Mouse (Mus musculus) activated CD4-positive, CD25-positive, alpha-beta regulatory T cell (primary cell): ENCODE results near the gene Ly75. TPM values are rescaled to one million over a fixed set of nuclear protein-coding genes. Genes with fewer than 3 reads are reported as not detected.

Source experiments
- polyA plus RNA-seq, 2 experiments: library from polyadenylated mRNA; unstranded; fragments of 100-300 nt; shearing (Covaris generic); gene quantifications; one replicate each; pipeline ENCODE4 v1.2.1; 2017

The Ly75 gene
- 10 to 100 TPM; 26.5 to 32.2 TPM for polyA plus RNA-seq

DNA sequence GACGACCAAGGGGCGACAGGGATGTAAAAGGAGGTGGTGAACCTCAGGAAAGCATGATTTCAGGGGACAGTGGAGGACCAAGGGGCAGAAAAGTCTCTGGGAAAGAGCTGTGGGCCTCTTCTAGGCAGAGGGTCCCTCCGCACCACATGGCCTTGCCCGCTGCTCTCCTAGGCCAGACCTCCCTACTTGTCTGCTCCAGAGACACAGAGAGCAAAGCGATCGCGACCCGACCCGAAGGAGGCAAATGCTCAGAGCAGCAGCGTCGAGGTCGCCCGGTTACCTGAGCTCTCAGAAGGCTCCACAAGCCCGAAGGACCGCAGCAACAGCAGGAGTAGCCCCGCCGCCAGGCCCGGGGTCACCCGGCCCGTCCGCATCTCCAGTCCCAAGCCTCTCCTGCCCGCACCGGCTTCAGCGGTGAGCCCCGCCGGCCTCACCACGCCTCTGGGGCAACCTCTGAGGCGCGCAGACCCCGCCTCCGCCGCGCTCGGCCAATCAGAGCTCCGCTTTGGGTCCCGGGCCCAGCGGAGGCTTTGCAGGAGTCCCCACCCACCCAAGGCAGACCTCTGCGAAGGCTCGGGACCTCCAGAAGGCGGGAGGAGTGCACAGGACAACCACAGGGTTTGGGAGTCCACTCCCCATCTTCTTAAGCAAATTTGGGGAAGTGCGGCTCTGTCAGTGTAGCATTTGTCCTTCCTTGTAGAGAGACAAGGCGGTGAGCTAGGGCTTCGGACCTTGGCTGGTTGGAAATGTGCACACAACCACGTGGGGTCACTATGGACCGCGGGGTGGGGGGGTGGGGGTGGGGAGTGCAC, at the start of gene Ly75:
Ly75 (minus strand) TSS at position 446 of the 812 bp plus-strand sequence.

DNA sequence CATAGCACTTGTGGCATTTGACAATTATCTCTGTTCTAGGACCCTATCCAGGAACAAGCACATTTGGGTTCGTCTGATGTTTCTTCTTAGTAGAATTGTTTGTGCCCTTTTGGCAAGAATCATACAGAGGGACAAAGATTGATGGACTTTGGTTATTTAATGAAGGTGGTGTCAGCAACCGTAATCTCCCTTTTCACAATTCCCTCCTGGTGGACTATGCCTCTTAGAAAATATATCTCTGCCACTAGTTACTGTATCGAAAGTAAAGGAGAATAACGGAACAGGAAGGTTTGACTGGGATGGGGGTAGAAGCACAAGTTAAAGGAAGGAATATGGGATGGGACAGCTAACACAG, 98.7 kb downstream of the Ly75 start, which contains the start of gene Cd302:
Cd302 (minus strand) TSS at position 22 of the 355 bp plus-strand sequence.

Other genes starting within 250 kb of the Ly75 start
- 10 to 100 TPM; 28.5 to 33.1 TPM for gene Baz2b, start 173.5 kb downstream of the Ly75 start, polyA plus RNA-seq
- gene March7, start 173.4 kb downstream of the Ly75 start, polyA plus RNA-seq, result 100 to 1,000 TPM; 106 to 116 TPM
- 1 to 10 TPM; 2.1 to 4.8 TPM for gene Cd302, start 98.8 kb downstream of the Ly75 start, polyA plus RNA-seq
- gene Pla2r1, start 170.0 kb upstream of the Ly75 start, polyA plus RNA-seq, result under 1 TPM in 1 of 2 experiments, not detected in 1; 0.57 TPM